Mouse (Mus musculus) natural killer cell, adult 2 months (primary cell): ENCODE results near the gene Krt10.

ENCODE experiments used
- DNase-seq, 2 experiments: peaks; one replicate each; pipeline ENCODE4 v3.0.0; 2022; ENCODE audit warnings: low spot score in 2 of 2

The Krt10 gene

GRCm38 (mm10) chr11:99389264-99389663 lies at the start of gene Krt10:
Gene Krt10 (minus strand): TSS chr11:99389364.
- DNase-seq, result no peak

- DNase-seq, result no peak
Measured at GRCm38 (mm10) chr11:99437972-99438371, 48.8 kb upstream of the Krt10 start, which contains the start of gene Krt20. Gene Krt20 (minus strand): TSS chr11:99438150.

GRCm38 (mm10) chr11:99436625-99437024 lies 47.5 kb upstream of the Krt10 start:
- no peak for DNase-seq

- no peak for DNase-seq
Measured at GRCm38 (mm10) chr11:99430670-99431069, 41.5 kb upstream of the Krt10 start.

GRCm38 (mm10) chr11:99422159-99422558 lies 33.0 kb upstream of the Krt10 start, which contains the start of gene Krt12:
Gene Krt12 (minus strand): TSS chr11:99422259.
- DNase-seq, result no peak

- DNase-seq, result no peak
Measured at GRCm38 (mm10) chr11:99420586-99420985, 31.4 kb upstream of the Krt10 start.

GRCm38 (mm10) chr11:99417819-99418218 lies 28.7 kb upstream of the Krt10 start:
- no peak for DNase-seq

- DNase-seq, result no peak
Measured at GRCm38 (mm10) chr11:99416902-99417301, 27.7 kb upstream of the Krt10 start.

- no peak for DNase-seq
Measured at GRCm38 (mm10) chr11:99414463-99415147, 25.4 kb upstream of the Krt10 start.

GRCm38 (mm10) chr11:99413247-99413646 lies 24.1 kb upstream of the Krt10 start:
- no peak for DNase-seq

- no peak for DNase-seq
Measured at GRCm38 (mm10) chr11:99406186-99406585, 17.0 kb upstream of the Krt10 start.

- no peak for DNase-seq
Measured at GRCm38 (mm10) chr11:99399956-99400549, 10.9 kb upstream of the Krt10 start.

GRCm38 (mm10) chr11:99398832-99399231 lies 9.7 kb upstream of the Krt10 start:
- no peak for DNase-seq

- no peak for DNase-seq
Measured at GRCm38 (mm10) chr11:99398084-99398483, 8.9 kb upstream of the Krt10 start.

GRCm38 (mm10) chr11:99396661-99397060 lies 7.5 kb upstream of the Krt10 start:
- DNase-seq, result no peak

- no peak for DNase-seq
Measured at GRCm38 (mm10) chr11:99396034-99396433, 6.9 kb upstream of the Krt10 start.

GRCm38 (mm10) chr11:99392492-99392891 lies 3.3 kb upstream of the Krt10 start:
- no peak for DNase-seq

- no peak for DNase-seq
Measured at GRCm38 (mm10) chr11:99391375-99391774, 2.2 kb upstream of the Krt10 start.

GRCm38 (mm10) chr11:99390866-99391265 lies 1.7 kb upstream of the Krt10 start:
- DNase-seq, result no peak

GRCm38 (mm10) chr11:99388661-99389060 lies 503 bp downstream of the Krt10 start:
- no peak for DNase-seq

GRCm38 (mm10) chr11:99385813-99386721 lies 3.1 kb downstream of the Krt10 start:
- peak; percentile 84 for DNase-seq

- peak; percentile 59 to 74 for DNase-seq
Measured at GRCm38 (mm10) chr11:99379568-99379967, 9.6 kb downstream of the Krt10 start.
